Mouse (Mus musculus) embryonic stem cell, embryonic (primary cell): ENCODE results near the gene Ibtk.
"Not testable (repeated sequence)": the region's sequence is repeated elsewhere in the genome, so short reads cannot be mapped to it uniquely, and the experiment has no call there.

Source experiments
- CTCF ChIA-PET, 4 experiments: fragments of 300-600 bp in 2 of 4; fragments of 350-600 bp in 2 of 4; sonication (Branson Sonifier 250); formaldehyde crosslinking; loops; one replicate each; lab custom pipeline; 2022; ENCODE audit warnings: inconsistent platforms in 2 of 4; lab: Charles Lee
- POLR2A ChIA-PET, 4 experiments: fragments of 300-600 bp in 2 of 4; fragments of 350-600 bp in 2 of 4; sonication (Branson Sonifier 250); formaldehyde crosslinking; loops; one replicate each; lab custom pipeline; 2022; ENCODE audit warnings: antibody characterized with exemption in 4 of 4, inconsistent platforms in 1 of 4; lab: Charles Lee

Ibtk gene

DNA sequence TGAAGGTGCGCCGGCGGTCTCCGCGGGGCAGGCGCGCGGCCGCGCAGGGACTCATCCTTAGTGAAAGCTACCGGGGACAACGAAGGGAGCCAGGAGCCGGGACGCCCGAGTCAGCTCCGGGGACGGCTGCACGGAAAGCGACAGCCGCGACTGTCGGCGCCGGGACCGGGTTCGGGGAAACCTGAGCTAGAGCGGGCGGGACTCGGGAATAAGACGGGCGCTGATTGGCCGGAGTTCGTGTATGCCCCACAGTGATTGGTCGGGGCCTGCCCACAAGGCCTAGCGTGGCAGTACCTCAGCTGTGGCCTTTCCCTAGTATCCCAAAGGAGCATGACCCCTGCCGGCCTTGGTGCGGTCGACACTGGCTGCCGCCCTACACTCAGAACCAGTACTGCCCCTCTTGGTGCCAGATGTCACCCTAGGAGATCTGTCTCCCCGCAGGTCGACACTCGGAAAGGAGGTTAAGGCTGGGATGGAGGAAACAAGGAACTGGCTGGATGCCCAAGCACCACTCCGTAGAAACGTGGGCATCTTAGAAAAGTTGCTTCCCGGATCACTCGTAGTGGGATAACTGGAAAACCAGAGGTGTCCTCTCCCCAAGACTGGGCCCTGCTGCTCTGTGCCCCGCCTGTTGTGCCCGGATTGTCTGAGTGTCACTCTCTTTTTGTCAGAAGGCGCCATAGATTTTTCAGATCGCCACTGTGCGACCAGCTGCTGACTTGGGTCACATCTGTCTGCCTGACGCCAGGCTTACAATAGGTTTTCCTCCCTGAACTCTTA, at the start of gene Ibtk:
Gene Ibtk (minus strand): TSS at position 193 of the 780 bp plus-strand sequence.
- CTCF ChIA-PET = interaction anchor here in 3 of 4 experiments (0.5 to 1.0 kb wide), 4 partner anchors 22 to 843 kb away, joined by 3 read pairs; partner anchors contain the start of genes Pgm3 (in 1 of the 3) and Rwdd2a (in 1 of the 3)
- POLR2A ChIA-PET = interaction anchor here (0.6 to 1.9 kb wide), 41 partner anchors 9 to 1824 kb away, joined by 3 to 21 read pairs (median 4); partner anchors contain the start of genes Pgm3 (in 2 of the 4), Rwdd2a (in 2 of the 4), Tpbg (in 2 of the 4) and Bckdhb (in 1 of the 4)

GRCm38 (mm10) chr9:85791521-85791920, 42.4 kb upstream of the Ibtk start:
- CTCF ChIA-PET = not testable (repeated sequence)
- POLR2A ChIA-PET = interaction anchor here in 3 of 4 experiments (0.9 to 1.6 kb wide), 5 partner anchors 8 to 52 kb away, joined by 3 to 7 read pairs (median 7); partner anchors contain the start of genes Ibtk (in 2 of the 3) and Tpbg (in 1 of the 3)

- CTCF ChIA-PET = interaction anchor here in 1 of 4 experiments (0.7 kb wide), 1 partner anchor 975 kb away, joined by 4 read pairs; no protein-coding TSS in a partner anchor
- POLR2A ChIA-PET = no interaction called here
Observed at GRCm38 (mm10) chr9:85780249-85780648, 31.1 kb upstream of the Ibtk start.

GRCm38 (mm10) chr9:85779458-85779857, 30.3 kb upstream of the Ibtk start:
- POLR2A ChIA-PET = no interaction called here
- CTCF ChIA-PET = no interaction called here

DNA sequence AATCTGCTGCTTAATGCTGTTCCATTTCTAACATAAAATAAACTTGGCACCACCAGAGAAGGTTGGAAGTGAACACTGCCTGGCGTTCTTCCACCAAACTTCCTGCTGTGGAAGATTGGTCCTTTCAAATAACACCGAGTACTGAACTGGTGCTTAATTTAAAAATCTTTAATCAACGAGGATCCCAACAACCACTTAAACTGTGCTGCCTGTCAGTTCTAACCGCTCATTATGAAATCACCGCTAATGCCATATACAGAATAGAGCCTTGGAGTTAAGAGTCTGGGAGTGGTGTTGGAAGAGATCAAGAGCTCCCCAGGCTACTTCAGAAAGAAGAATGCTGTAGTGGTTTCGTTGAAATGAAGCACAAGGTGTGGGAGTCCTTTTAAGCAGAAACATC, 28.4 kb upstream of the Ibtk start:
- ChIA-PET CTCF (no interaction called here), POLR2A (no interaction called here)

GRCm38 (mm10) chr9:85772280-85772679, 23.1 kb upstream of the Ibtk start:
- POLR2A ChIA-PET = interaction anchor here in 2 of 4 experiments (0.6 to 2.1 kb wide), 3 partner anchors 23 to 800 kb away, joined by 3 to 6 read pairs (median 5); partner anchors contain the start of genes Ibtk (in 2 of the 2) and Rwdd2a (in 1 of the 2)
- CTCF ChIA-PET = interaction anchor here in 2 of 4 experiments (0.6 kb wide), 2 partner anchors 12 to 320 kb away, joined by 4 to 5 read pairs; no protein-coding TSS in a partner anchor

DNA sequence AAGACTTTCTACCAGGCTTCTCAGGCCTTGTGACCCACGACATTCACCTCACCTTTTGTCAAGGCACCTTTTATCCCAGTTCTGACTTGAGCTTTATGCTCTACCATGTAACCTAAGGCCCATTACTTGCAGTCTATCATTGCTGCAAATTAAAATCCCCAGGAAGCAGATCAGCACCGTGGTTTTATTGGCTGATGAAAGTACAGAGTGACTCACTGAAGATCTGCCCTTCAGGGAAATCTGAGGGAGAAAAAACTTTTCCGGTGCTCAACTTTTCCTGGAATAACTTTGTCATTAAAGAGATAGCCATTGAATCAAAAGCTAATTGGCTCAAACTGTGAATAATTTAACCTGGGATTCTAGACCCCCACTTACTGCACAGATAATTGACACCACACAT, 22.3 kb upstream of the Ibtk start:
- ChIA-PET POLR2A (interaction anchor here in 1 of 4 experiments (1.6 kb wide), 1 partner anchor 22 kb away, joined by 5 read pairs; the partner anchor contains the start of gene Ibtk), CTCF (interaction anchor here in 1 of 4 experiments (0.7 kb wide), 1 partner anchor 23 kb away, joined by 3 read pairs; no protein-coding TSS in a partner anchor)

- ChIA-PET CTCF (no interaction called here), POLR2A (interaction anchor here in 1 of 4 experiments (1.3 kb wide), 1 partner anchor 21 kb away, joined by 4 read pairs; the partner anchor contains the start of gene Ibtk)
Observed at GRCm38 (mm10) chr9:85770369-85770768, 21.2 kb upstream of the Ibtk start.

GRCm38 (mm10) chr9:85769057-85769789, 20.1 kb upstream of the Ibtk start:
- ChIA-PET CTCF (no interaction called here), POLR2A (no interaction called here)

- ChIA-PET CTCF (no interaction called here), POLR2A (no interaction called here)
Observed at GRCm38 (mm10) chr9:85767255-85767654, 18.1 kb upstream of the Ibtk start.

DNA sequence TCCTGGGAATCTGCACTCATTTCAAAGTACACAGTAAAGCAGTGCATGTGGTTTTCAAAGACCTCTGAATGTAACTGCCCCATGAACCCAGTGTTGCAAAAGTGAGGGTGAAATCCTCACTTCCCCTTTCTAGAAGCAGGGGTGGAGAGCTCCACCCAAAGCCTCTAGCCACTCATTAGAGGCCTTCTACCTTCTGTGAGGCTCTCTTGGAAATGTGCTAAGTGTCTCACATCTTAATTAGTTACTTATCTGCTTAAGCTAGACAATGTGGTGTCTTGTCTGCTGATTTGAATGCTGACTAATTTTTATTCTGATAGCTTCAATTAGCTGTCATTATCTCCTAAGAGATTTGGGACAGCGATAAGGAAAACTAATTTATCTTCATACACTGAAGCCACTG, 13.3 kb upstream of the Ibtk start:
- ChIA-PET POLR2A (interaction anchor here in 2 of 4 experiments (0.7 to 1.3 kb wide), 2 partner anchors 13 kb away, joined by 3 to 5 read pairs; partner anchors contain the start of gene Ibtk (in 2 of the 2)), CTCF (no interaction called here)

DNA sequence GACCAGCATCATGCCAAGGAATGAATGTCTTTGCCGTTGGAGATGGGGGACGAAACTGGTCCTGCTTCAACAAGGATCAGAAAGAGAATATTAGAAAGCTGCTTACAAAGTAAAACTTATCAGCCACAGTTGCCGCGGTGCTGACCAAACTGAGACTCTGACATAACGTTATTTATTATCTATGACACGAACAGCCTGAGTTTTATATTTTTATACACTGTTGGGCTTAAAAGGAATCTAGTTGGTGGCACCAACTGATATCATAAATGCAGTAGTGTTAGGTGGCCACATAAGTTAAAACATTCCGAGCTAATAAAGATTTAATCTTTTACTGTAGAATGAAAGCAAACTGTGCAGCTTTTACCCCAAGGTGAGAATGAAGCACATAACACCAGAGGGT, 1.7 kb upstream of the Ibtk start:
- POLR2A ChIA-PET = interaction anchor here in 1 of 4 experiments (0.7 kb wide), 1 partner anchor 41 kb away, joined by 4 read pairs; no protein-coding TSS in a partner anchor

GRCm38 (mm10) chr9:85749922-85750509, 882 bp upstream of the Ibtk start:
- CTCF ChIA-PET = no interaction called here

More for the DNA sequence above, 1.7 kb upstream of the Ibtk start:
- CTCF ChIA-PET = no interaction called here

DNA sequence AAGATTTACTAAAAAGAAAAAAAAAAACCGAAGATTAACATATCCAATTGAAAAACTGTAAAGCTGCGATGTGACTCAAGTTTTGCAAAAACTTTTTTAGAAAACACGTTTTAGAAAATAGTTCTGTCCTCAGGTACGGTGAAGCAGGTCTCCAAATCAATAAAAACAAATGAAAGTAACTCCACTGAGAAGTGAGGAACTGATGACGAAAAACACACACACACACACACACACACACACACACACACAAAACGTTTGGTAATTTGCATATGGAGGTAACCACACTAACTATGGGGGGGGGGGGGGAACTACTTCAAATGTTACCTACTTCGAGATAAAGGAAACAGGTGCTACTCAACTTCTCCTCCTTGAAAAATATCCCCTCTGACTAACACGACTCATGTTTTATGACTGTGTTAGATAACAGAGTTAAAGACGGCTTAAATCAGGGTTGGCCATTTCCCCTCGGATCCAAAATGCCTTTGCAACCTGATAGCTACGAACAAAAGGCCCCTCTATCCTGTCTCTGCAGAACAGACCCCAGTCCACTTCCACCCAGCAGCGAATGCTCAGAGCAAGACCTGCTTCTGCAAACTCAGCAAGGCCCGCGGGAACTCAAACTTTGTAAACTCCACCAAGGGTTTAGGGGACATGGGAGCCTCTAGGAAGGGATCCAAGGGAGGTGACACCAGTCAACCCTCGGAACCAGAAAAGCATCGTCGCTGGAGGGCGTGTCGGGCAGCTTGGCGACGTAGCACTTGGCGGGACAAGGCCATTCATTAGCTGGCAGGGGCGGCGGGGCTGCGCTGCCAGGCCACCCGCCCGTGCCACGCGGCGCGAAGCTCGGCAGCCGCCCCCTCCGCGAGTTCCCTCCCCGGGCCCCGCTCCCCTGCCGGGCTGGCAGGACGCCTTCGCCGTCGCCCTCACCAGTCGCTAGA, 661 bp downstream of the Ibtk start:
- CTCF ChIA-PET = interaction anchor here (0.5 to 1.0 kb wide), 4 partner anchors 23 to 844 kb away, joined by 3 to 4 read pairs (median 3); partner anchors contain the start of genes Pgm3 (in 1 of the 4) and Rwdd2a (in 1 of the 4)

More at GRCm38 (mm10) chr9:85749922-85750509, 882 bp upstream of the Ibtk start:
- POLR2A ChIA-PET = interaction anchor here in 2 of 4 experiments (1.0 to 1.9 kb wide), 13 partner anchors 10 to 1825 kb away, joined by 3 to 21 read pairs (median 4); partner anchors contain the start of genes Bckdhb (in 1 of the 2), Dop1a (in 1 of the 2) and Tpbg (in 1 of the 2)

DNA sequence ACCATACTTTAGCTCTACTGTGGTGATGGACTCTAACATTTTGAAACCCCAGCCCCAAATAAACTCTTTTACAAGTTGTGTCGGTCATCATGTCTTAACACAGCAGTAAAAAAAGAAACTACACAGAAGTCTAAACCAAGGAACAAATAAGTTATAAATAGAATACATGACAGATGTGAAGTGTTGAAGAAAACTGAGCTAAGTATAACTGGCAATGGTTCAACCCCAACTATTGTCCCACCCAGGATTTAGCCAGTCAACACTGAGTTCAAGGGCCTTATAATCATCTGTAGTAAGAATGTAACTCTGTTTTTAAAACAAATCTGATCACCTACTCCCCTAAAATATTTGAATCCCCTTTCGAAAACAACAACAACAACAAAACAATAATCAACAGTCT, 3.6 kb downstream of the Ibtk start:
- POLR2A ChIA-PET = no interaction called here
- CTCF ChIA-PET = no interaction called here

More for the DNA sequence above, 661 bp downstream of the Ibtk start:
- POLR2A ChIA-PET = interaction anchor here (0.7 to 1.9 kb wide), 44 partner anchors 8 to 1824 kb away, joined by 3 to 21 read pairs (median 4); partner anchors contain the start of genes Pgm3 (in 2 of the 4), Rwdd2a (in 2 of the 4), Tpbg (in 2 of the 4) and Bckdhb (in 1 of the 4)

DNA sequence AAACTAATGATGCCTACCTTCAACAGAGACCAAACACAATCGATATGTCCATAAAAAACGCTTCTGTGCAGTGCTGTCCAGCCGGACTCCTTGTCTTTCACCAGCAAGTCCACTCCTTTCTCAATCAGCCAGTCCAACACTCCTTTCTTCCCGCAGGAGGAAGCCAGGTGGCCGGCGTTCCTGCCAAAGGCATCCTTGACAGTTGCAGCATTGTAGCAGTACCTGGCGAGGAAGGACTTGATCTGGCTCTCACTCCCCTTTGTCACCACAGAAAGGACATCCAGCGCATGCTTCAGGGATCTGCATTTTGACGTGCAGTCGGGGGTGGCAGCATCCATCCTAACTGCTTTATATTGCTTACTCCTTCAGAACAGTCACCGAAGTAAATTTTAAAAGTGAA, 5.8 kb downstream of the Ibtk start:
- ChIA-PET CTCF (no interaction called here), POLR2A (no interaction called here)

- CTCF ChIA-PET = no interaction called here
Observed at GRCm38 (mm10) chr9:85742107-85742506, 7.0 kb downstream of the Ibtk start.

More at GRCm38 (mm10) chr9:85742107-85742506, 7.0 kb downstream of the Ibtk start:
- POLR2A ChIA-PET = no interaction called here
